ENCODE assay signal across 7 mouse cellular contexts in genomic region chr11:94127966-94128365, GRCm38 (mm10).
DNase-seq lines count a peak whose midpoint lies in the region; ATAC-seq lines count a peak whose summit lies in the region.

No protein-coding gene starts in this region.

- 43% methylated on average over 5 of the region's 5 CpGs for WGBS in hindbrain, embryonic 16.5 days

- no peak overlapping the region for H3K9ac ChIP-seq in hindbrain, embryonic 16.5 days (ENCODE audit: low read depth, low read length)

- no peaks in the 10 kb centered on the region for H3K27me3 ChIP-seq in hindbrain, embryonic 16.5 days (replicated peaks; ENCODE audit: control insufficient read depth, insufficient read depth, low read length)

- no peaks in the 10 kb centered on the region for H3K9me3 ChIP-seq in hindbrain, embryonic 16.5 days (ENCODE audit: control insufficient read depth, low read length)

- H3K4me1 ChIP-seq in hindbrain, embryonic 16.5 days (ENCODE audit: control insufficient read depth, insufficient read depth, low read depth, low read length): no peaks in the 10 kb centered on the region

- H3K4me3 ChIP-seq in hindbrain, embryonic 16.5 days (ENCODE audit: low read length): no peak overlapping the region

- H3K27ac ChIP-seq in hindbrain, embryonic 16.5 days (ENCODE audit: low read depth, low read length): no peak overlapping the region

- DNase-seq in WW6 (ENCODE audit: low read depth, low spot score): peak; percentile 78
- peak; percentile 87 for DNase-seq in cerebellum, adult 8-10 months
- peak; percentile 78 to 85 for DNase-seq in layer of hippocampus, postnatal 36 days
- peak; percentile 87 for DNase-seq in right cerebral cortex, postnatal 4 days

- H3K4me2 ChIP-seq in hindbrain, embryonic 16.5 days (ENCODE audit: low read length): no peak overlapping the region

- peaks cover 10% of the 10 kb centered on the region for H3K36me3 ChIP-seq in hindbrain, embryonic 16.5 days (ENCODE audit: control insufficient read depth, insufficient read depth, low read length)

- peak; percentile 81 for ATAC-seq in frontal cortex, adult (ENCODE audit: low TSS enrichment)
- ATAC-seq in hindbrain, embryonic 16.5 days: peak; percentile 74
- ATAC-seq in megakaryocyte progenitor cell, adult 5-6 weeks (replicated peaks; ENCODE audit: poor library complexity): peak; percentile 97
